Mouse (Mus musculus) lung, embryonic 14.5 days (tissue): ENCODE data around the gene Vangl2. TPM values are rescaled to one million over a fixed set of nuclear protein-coding genes. Genes with fewer than 3 reads are reported as not detected.

Source experiments
- ATAC-seq: fragments of 200-750 bp; cut with Nextera tagmentation; 2 replicates; pipeline ENCODE4 v1.8.0; 2017; ENCODE audit warnings: mild to moderate bottlenecking, moderate TSS enrichment, moderate library complexity; ENCODE audit not compliant: insufficient read depth
- DNase-seq: peaks from one replicate; pipeline ENCODE4 v3.0.0-alpha.2; 2015
- H3K27ac ChIP-seq: fragments of 300-500 bp; sonication (generic); 2 replicates; pipeline ENCODE4 v1.5.1; 2014; ENCODE audit warnings: low read depth, mild to moderate bottlenecking, moderate library complexity
- H3K27me3 ChIP-seq: fragments of 300-500 bp; sonication (generic); 2 replicates; pipeline ENCODE4 v1.6.1; 2014; ENCODE audit warnings: low read length, control low read depth; ENCODE audit not compliant: insufficient read depth
- H3K36me3 ChIP-seq: fragments of 300-500 bp; sonication (generic); 2 replicates; pipeline ENCODE4 v1.6.1; 2014; ENCODE audit warnings: control low read depth; ENCODE audit not compliant: insufficient read depth
- H3K4me1 ChIP-seq: fragments of 300-500 bp; sonication (generic); 2 replicates; pipeline ENCODE4 v1.6.1; 2014; ENCODE audit warnings: antibody characterized with exemption, control low read depth; ENCODE audit not compliant: insufficient read depth
- H3K4me2 ChIP-seq: fragments of 300-500 bp; sonication (generic); 2 replicates; pipeline ENCODE4 v1.6.1; 2014; ENCODE audit warnings: mild to moderate bottlenecking
- H3K4me3 ChIP-seq: fragments of 300-500 bp; sonication (generic); 2 replicates; pipeline ENCODE4 v1.5.1; 2014; ENCODE audit warnings: low read depth, low read length
- H3K9ac ChIP-seq: fragments of 300-500 bp; sonication (generic); 2 replicates; pipeline ENCODE4 v1.6.1; 2014
- H3K9me3 ChIP-seq: fragments of 300-500 bp; sonication (generic); 2 replicates; pipeline ENCODE4 v1.6.1; 2016; ENCODE audit warnings: low read depth, low read length, control low read depth
- CTCF ChIP-seq: IDR thresholded peaks from 2 replicates; pipeline ENCODE4 v1.5.1; 2016; ENCODE audit warnings: antibody characterized with exemption, low read depth
- WGBS: fragments of 180-500 bp; shearing (Covaris S2); extraction: QIAGEN DNeasy Blood & Tissue Kit; methylation state at CpG from one replicate; pipeline ENCODE4 v1.1.7; 2014; 5-methylcytosine and 5-hydroxymethylcytosine counted together
- polyA plus RNA-seq: library from polyadenylated mRNA; unstranded; fragments of >200 nt; fragmentation: Nextera tagmentation; extraction: Ambion mirVana; gene quantifications from 2 replicates; pipeline ENCODE4 v1.2.1, GENCODE M21; 2014

The Vangl2 gene
- polyA plus RNA-seq, 1 experiment from 2014 or later: 17.1 TPM

GRCm38 (mm10) chr1:171992901-171993530 is 35.2 kb downstream of the Vangl2 start:
- H3K9ac ChIP-seq: no peak overlapping the region
- no peaks in the 10 kb centered on the region for H3K9me3 ChIP-seq
- no peaks in the 10 kb centered on the region for H3K36me3 ChIP-seq
- 51% methylated on average over 4 of the region's 4 CpGs for WGBS
- ATAC-seq (peak; percentile 51; the same call in 1 of the 2 replicates), DNase-seq (peak; percentile 35)
- no peak overlapping the region for H3K4me2 ChIP-seq
- no peaks in the 10 kb centered on the region for H3K4me1 ChIP-seq
- no peak overlapping the region for H3K27ac ChIP-seq
- TF ChIP-seq CTCF: no peak
- no peak overlapping the region for H3K4me3 ChIP-seq
- no peaks in the 10 kb centered on the region for H3K27me3 ChIP-seq

- no peak for TF ChIP-seq CTCF
- Histone ChIP-seq H3K4me3 (no peak overlapping the region), H3K4me1 (no peaks in the 10 kb centered on the region), H3K36me3 (no peaks in the 10 kb centered on the region), H3K9me3 (no peaks in the 10 kb centered on the region), H3K4me2 (no peak overlapping the region), H3K9ac (no peak overlapping the region), H3K27ac (no peak overlapping the region), H3K27me3 (no peaks in the 10 kb centered on the region)
- no peak for ATAC-seq
- 82% methylated on average over 2 of the region's 2 CpGs for WGBS
- no peak for DNase-seq
These were observed 36.4 kb downstream of the Vangl2 start for GRCm38 (mm10) chr1:171991883-171992282.

GRCm38 (mm10) chr1:171984121-171984520 is 44.1 kb downstream of the Vangl2 start:
- no peak for TF ChIP-seq CTCF
- no peak for ATAC-seq
- WGBS: 93% methylated on average over 1 of the region's 1 CpGs
- Histone ChIP-seq H3K9ac (no peak overlapping the region), H3K9me3 (no peaks in the 10 kb centered on the region), H3K4me1 (no peaks in the 10 kb centered on the region), H3K27ac (no peak overlapping the region), H3K36me3 (no peaks in the 10 kb centered on the region), H3K4me3 (no peak overlapping the region), H3K27me3 (no peaks in the 10 kb centered on the region), H3K4me2 (no peak overlapping the region)
- no peak for DNase-seq

GRCm38 (mm10) chr1:171983372-171984001 is 44.8 kb downstream of the Vangl2 start:
- no peak overlapping the region for H3K4me3 ChIP-seq
- H3K27me3 ChIP-seq: no peaks in the 10 kb centered on the region
- no peak overlapping the region for H3K27ac ChIP-seq
- no peak for DNase-seq
- no peaks in the 10 kb centered on the region for H3K4me1 ChIP-seq
- H3K9me3 ChIP-seq: no peaks in the 10 kb centered on the region
- no peak overlapping the region for H3K9ac ChIP-seq
- H3K4me2 ChIP-seq: no peak overlapping the region
- no peak for ATAC-seq
- WGBS: 45% methylated on average over 3 of the region's 3 CpGs
- TF ChIP-seq CTCF: no peak
- no peaks in the 10 kb centered on the region for H3K36me3 ChIP-seq

GRCm38 (mm10) chr1:171982740-171983139 is 45.5 kb downstream of the Vangl2 start:
- ATAC-seq: no peak
- no peak for TF ChIP-seq CTCF
- no peaks in the 10 kb centered on the region for H3K36me3 ChIP-seq
- H3K4me3 ChIP-seq: no peak overlapping the region
- no peaks in the 10 kb centered on the region for H3K27me3 ChIP-seq
- H3K27ac ChIP-seq: no peak overlapping the region
- no peaks in the 10 kb centered on the region for H3K9me3 ChIP-seq
- WGBS: 68% methylated on average over 4 of the region's 4 CpGs
- H3K4me2 ChIP-seq: no peak overlapping the region
- H3K9ac ChIP-seq: no peak overlapping the region
- no peak for DNase-seq
- no peaks in the 10 kb centered on the region for H3K4me1 ChIP-seq

GRCm38 (mm10) chr1:171982170-171982569 is 46.1 kb downstream of the Vangl2 start:
- ATAC-seq (no peak), DNase-seq (no peak)
- H3K4me2 ChIP-seq: no peak overlapping the region
- H3K4me1 ChIP-seq: no peaks in the 10 kb centered on the region
- WGBS: 66% methylated on average over 5 of the region's 5 CpGs
- no peak overlapping the region for H3K9ac ChIP-seq
- no peak for TF ChIP-seq CTCF
- no peaks in the 10 kb centered on the region for H3K36me3 ChIP-seq
- H3K27ac ChIP-seq: no peak overlapping the region
- no peaks in the 10 kb centered on the region for H3K9me3 ChIP-seq
- no peak overlapping the region for H3K4me3 ChIP-seq
- no peaks in the 10 kb centered on the region for H3K27me3 ChIP-seq

- TF ChIP-seq CTCF: no peak
- no peak for DNase-seq
- no peaks in the 10 kb centered on the region for H3K9me3 ChIP-seq
- H3K4me1 ChIP-seq: no peaks in the 10 kb centered on the region
- no peak overlapping the region for H3K9ac ChIP-seq
- no peak overlapping the region for H3K4me3 ChIP-seq
- no peak for ATAC-seq
- WGBS: 89% methylated on average over 13 of the region's 13 CpGs
- no peak overlapping the region for H3K27ac ChIP-seq
- no peak overlapping the region for H3K4me2 ChIP-seq
- H3K27me3 ChIP-seq: no peaks in the 10 kb centered on the region
- no peaks in the 10 kb centered on the region for H3K36me3 ChIP-seq
These were observed 48.1 kb downstream of the Vangl2 start for GRCm38 (mm10) chr1:171979969-171980730.
